Mouse (Mus musculus) erythroblast, embryonic 14.5 days (primary cell): ENCODE measurements around the gene Hic1. TPM values are rescaled to one million over a fixed set of nuclear protein-coding genes. Genes with fewer than 3 reads are reported as not detected.

Experiments
- H3K27me3 ChIP-seq: 2 replicates; pipeline ENCODE4 v1.6.1; 2012; ENCODE audit warnings: inconsistent platforms; ENCODE audit not compliant: control insufficient read depth
- H3K36me3 ChIP-seq: 2 replicates; pipeline ENCODE4 v1.6.1; 2012; ENCODE audit warnings: mild to moderate bottlenecking, inconsistent platforms; ENCODE audit not compliant: control insufficient read depth
- H3K4me1 ChIP-seq: 2 replicates; pipeline ENCODE4 v1.6.1; 2012; ENCODE audit warnings: inconsistent platforms; ENCODE audit not compliant: control insufficient read depth
- H3K4me3 ChIP-seq: replicated peaks from 2 replicates; pipeline ENCODE3; 2012; ENCODE audit warnings: moderate library complexity, mild to moderate bottlenecking, inconsistent platforms
- H3K9me3 ChIP-seq: 2 replicates; pipeline ENCODE4 v1.6.1; 2012; ENCODE audit warnings: low read length, inconsistent platforms, mixed read lengths; ENCODE audit not compliant: control insufficient read depth
- GATA1 ChIP-seq: IDR thresholded peaks from 2 replicates; pipeline ENCODE4 v1.6.1; 2012; ENCODE audit warnings: low read length, inconsistent platforms, mixed read lengths
- TAL1 ChIP-seq: IDR thresholded peaks from 3 replicates; pipeline ENCODE4 v1.6.1; 2012; ENCODE audit warnings: low read length, inconsistent platforms, mixed read lengths
- polyA plus RNA-seq: library from polyadenylated mRNA; stranded (reverse); fragments of >175 nt; gene quantifications from 2 replicates; pipeline ENCODE4 v1.2.3, GENCODE M21; 2012

Hic1 gene
- 0.02 and 0.06 TPM in 2 replicates for polyA plus RNA-seq

DNA sequence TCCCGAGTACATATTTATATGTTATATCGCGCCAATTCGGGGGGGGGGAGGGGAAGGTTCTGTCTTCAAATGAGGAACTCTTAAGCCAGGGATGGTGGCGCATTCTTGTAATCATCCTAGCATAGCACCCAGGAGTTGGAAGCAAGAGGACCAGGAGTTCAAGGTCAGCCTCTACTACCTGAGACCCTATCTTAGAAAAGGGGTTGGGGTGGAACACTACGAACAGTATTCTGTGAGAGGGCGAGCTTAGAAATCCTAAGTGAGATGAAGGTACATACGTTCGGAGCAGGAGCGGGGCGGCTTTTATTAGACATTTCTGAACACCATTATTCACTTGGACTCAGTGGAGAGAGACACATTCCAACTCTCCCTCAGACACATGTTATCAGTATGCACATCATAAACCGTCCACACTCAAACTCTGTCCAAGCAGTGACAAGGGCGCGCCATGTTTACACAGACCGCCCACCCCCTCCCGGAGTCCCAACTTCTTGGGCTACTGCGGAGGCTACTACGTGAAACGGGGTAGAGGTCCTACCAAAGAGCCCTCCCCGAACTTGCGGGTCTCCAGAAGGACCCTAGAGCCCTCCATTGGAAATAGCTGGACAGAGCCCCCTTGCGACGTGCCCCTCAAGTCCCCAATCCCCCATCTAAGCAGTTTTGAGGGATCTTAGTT is at the start of gene Hic1:
Gene Hic1, minus strand, starts transcription at position 115 of the 676 bp plus-strand sequence.
- peak within 1 kb of the TSS; percentile 48 for H3K4me3 ChIP-seq
- H3K4me1 ChIP-seq = peaks cover 73% of the 10 kb centered on the region
- TF ChIP-seq GATA1 = no peak
- no peak for TF ChIP-seq TAL1
- H3K9me3 ChIP-seq = peaks cover 47% of the 10 kb centered on the region
- H3K36me3 ChIP-seq = no peaks in the 10 kb centered on the region; the same call in 1 of the 2 replicates
- H3K27me3 ChIP-seq = peaks cover 99% of the 10 kb centered on the region

DNA sequence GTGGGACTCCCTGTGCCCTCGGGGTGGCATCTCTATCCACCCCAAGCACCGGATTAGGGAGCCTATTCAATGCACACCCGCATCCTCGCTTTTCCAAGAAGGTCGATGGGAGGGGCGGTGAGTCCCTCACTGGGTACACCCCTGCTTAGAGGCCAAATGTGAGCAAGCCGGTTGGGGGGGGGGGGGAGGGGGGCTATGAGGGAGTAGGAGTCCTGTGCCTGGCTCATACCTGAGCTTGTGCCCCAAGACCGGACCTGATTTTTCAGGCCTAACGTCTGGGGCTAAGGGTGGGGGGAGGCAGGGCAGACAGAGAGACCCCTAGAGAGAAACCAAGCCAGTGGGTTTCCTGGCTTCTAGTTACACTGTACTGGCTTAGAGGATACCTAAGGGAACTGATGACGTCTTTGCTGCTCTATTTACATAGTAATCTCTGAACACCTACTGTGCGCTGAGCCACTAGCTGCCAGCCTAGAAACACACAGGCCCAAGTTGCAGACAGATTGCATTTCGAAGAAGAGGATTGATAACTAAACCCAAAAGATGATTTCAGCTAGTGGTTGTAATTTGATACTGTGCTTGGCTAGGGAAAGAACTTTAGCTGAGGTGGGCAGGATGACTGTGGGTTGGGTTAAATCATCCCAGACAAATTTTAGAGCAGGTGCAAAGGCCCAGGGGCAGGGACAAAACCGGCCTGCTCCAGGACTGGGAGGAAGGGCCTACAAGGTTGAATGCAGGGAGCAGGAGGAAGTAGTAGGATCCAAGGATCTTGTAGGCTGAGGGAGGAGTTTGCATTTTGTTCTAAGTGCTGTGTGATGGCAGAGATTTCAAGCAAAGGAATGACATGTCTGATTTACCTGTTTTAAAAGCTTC is 45.0 kb upstream of the Hic1 start:
- Histone ChIP-seq H3K36me3 (no peaks in the 10 kb centered on the region), H3K4me3 (peak overlapping the region; percentile 7), H3K9me3 (no peaks in the 10 kb centered on the region), H3K4me1 (peaks cover 34% of the 10 kb centered on the region), H3K27me3 (peaks cover 39% of the 10 kb centered on the region)
- TF ChIP-seq GATA1 (no peak), TAL1 (no peak)

- no peaks in the 10 kb centered on the region for H3K9me3 ChIP-seq
- no peak overlapping the region for H3K4me3 ChIP-seq
- H3K27me3 ChIP-seq = peaks cover 38% of the 10 kb centered on the region
- no peaks in the 10 kb centered on the region for H3K36me3 ChIP-seq
- TF ChIP-seq TAL1 (no peak), GATA1 (no peak)
- H3K4me1 ChIP-seq = peaks cover 40% of the 10 kb centered on the region
Observed at GRCm38 (mm10) chr11:75213372-75214080, 44.2 kb upstream of the Hic1 start.

GRCm38 (mm10) chr11:75212876-75213275 is 43.6 kb upstream of the Hic1 start:
- H3K4me1 ChIP-seq = peaks cover 40% of the 10 kb centered on the region
- no peak overlapping the region for H3K4me3 ChIP-seq
- peaks cover 38% of the 10 kb centered on the region for H3K27me3 ChIP-seq
- no peak for TF ChIP-seq GATA1
- no peak for TF ChIP-seq TAL1
- H3K36me3 ChIP-seq = no peaks in the 10 kb centered on the region
- H3K9me3 ChIP-seq = no peaks in the 10 kb centered on the region

DNA sequence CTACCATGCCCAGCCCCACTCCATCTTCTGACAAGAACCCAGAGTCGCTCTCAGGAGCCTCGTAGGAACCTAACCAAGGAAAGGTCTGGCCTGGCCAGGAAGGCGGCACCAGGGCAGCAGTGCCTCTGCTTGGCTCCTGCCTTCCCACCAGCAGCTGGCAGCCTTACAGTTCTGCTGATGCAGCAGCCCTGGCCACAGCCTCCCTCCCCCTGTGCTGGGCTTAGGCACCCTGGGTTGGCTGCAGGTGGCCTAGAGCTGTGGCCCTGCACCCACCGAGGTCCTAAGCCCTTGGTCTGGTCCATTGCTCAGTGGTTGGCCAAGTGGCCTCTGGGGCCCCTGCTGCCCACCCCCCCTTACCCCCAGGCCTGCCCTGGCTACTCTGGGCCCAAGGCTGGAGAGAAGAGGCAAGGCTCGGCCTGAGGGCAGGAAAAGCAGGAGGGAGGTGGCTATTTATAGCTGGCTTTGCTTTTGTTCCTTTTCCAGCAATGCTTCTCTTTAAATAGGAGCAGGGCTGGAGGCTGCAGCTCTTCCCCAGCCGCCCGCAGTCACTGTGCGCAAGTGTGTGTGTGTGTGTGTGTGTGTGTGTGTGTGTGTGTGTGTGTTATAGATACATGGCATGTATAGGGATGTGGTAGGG is 42.8 kb upstream of the Hic1 start:
- Histone ChIP-seq H3K27me3 (peaks cover 34% of the 10 kb centered on the region), H3K9me3 (no peaks in the 10 kb centered on the region), H3K4me3 (no peak overlapping the region), H3K36me3 (no peaks in the 10 kb centered on the region), H3K4me1 (peaks cover 40% of the 10 kb centered on the region)
- TF ChIP-seq TAL1 (no peak), GATA1 (no peak)

- Histone ChIP-seq H3K4me1 (peaks cover 42% of the 10 kb centered on the region), H3K4me3 (no peak overlapping the region), H3K27me3 (peaks cover 24% of the 10 kb centered on the region), H3K36me3 (no peaks in the 10 kb centered on the region), H3K9me3 (no peaks in the 10 kb centered on the region)
- no peak for TF ChIP-seq TAL1
- TF ChIP-seq GATA1 = no peak
Observed at GRCm38 (mm10) chr11:75210755-75211154, 41.4 kb upstream of the Hic1 start.

DNA sequence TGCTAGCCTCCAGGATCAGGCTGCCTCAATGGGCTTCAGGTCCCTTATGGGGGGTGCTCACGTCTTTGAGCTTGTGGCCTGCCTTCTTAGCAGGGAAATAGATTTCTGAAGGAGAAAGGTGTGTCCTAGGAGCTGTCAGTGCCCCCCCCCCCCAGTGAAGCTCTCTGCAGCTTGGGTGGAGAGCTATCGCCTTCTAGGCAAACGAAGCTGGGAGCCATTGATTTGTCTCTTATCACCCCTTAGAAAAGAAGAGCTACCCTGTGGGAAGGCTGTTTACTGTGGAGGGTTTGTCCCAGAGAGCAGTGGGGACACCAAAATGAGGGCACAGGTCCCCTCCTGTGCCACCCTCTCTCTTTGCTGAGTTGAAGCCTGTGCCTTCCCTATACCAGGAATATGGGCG is 40.8 kb upstream of the Hic1 start:
- Histone ChIP-seq H3K4me1 (peaks cover 43% of the 10 kb centered on the region), H3K4me3 (peak overlapping the region; percentile 27), H3K27me3 (peaks cover 17% of the 10 kb centered on the region), H3K36me3 (no peaks in the 10 kb centered on the region), H3K9me3 (no peaks in the 10 kb centered on the region)
- TF ChIP-seq TAL1 (no peak), GATA1 (no peak)

GRCm38 (mm10) chr11:75209363-75209762 is 40.0 kb upstream of the Hic1 start:
- TF ChIP-seq TAL1 (no peak), GATA1 (no peak)
- H3K4me3 ChIP-seq = no peak overlapping the region
- H3K9me3 ChIP-seq = no peaks in the 10 kb centered on the region
- peaks cover 11% of the 10 kb centered on the region for H3K27me3 ChIP-seq
- peaks cover 43% of the 10 kb centered on the region for H3K4me1 ChIP-seq
- no peaks in the 10 kb centered on the region for H3K36me3 ChIP-seq

DNA sequence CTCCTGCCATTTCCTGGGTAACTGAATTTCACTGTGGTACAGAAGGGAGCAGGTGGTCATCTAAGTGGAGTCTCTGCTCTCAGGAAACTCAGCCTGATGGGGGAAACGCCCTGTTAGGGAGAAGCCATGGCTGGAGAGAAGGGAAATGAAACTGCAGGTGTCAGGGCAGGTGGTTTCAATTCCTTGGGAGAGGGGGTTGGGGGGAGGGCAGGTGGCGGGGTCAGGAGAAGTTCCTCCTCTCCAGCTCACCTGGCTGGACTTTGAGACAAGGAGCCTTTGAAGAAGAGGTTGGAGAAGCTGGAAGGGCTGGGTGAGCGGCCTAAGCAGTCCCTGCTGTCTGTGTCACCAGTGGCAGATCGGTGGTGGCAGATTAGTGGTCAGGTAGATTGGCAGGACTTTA is 37.0 kb upstream of the Hic1 start:
- no peak for TF ChIP-seq TAL1
- TF ChIP-seq GATA1 = no peak
- H3K4me1 ChIP-seq = peaks cover 33% of the 10 kb centered on the region
- H3K27me3 ChIP-seq = peaks cover 6% of the 10 kb centered on the region; the same call in 1 of the 2 replicates

More for the DNA sequence above, 37.0 kb upstream of the Hic1 start:
- Histone ChIP-seq H3K36me3 (no peaks in the 10 kb centered on the region), H3K4me3 (no peak overlapping the region), H3K9me3 (no peaks in the 10 kb centered on the region)
